23 mouse cellular contexts compared by ENCODE assay signal in genomic region chr1:38578339-38578738, GRCm38 (mm10).
DNase-seq lines count a peak whose midpoint lies in the region; ATAC-seq and TF ChIP-seq lines count a peak whose summit lies in the region.
"Had no signal": no experiment of that assay in that cellular context is flagged by ENCODE, and none has a peak within 500 bp of the region (broad histone marks: within the 10 kb centered on the region; RNA-seq: fewer than 3 reads in every experiment).

No protein-coding gene starts in this region.

- no peaks in the 10 kb centered on the region for H3K27me3 ChIP-seq in forebrain, embryonic 11.5 days (ENCODE audit: control insufficient read depth, insufficient read depth, low read length)
- no peaks in the 10 kb centered on the region for H3K27me3 ChIP-seq in forebrain, postnatal 0 days (ENCODE audit: insufficient read depth, low read length)
- H3K27me3 ChIP-seq in hindbrain, embryonic 15.5 days: no peaks in the 10 kb centered on the region
- H3K27me3 ChIP-seq in hindbrain, embryonic 16.5 days (replicated peaks; ENCODE audit: control insufficient read depth, insufficient read depth, low read length): no peaks in the 10 kb centered on the region
- no peaks in the 10 kb centered on the region for H3K27me3 ChIP-seq in midbrain, embryonic 15.5 days (replicated peaks)
- no peaks in the 10 kb centered on the region for H3K27me3 ChIP-seq in midbrain, postnatal 0 days (ENCODE audit: insufficient read depth, low read length)
- H3K27me3 ChIP-seq: heart, embryonic 12.5 days; kidney, embryonic 15.5 days; limb, embryonic 12.5 days had no signal

- no peaks in the 10 kb centered on the region for H3K9me3 ChIP-seq in forebrain, embryonic 11.5 days (ENCODE audit: control insufficient read depth, low read length)
- no peaks in the 10 kb centered on the region for H3K9me3 ChIP-seq in forebrain, postnatal 0 days (ENCODE audit: low read length)
- H3K9me3 ChIP-seq in hindbrain, embryonic 15.5 days: no peaks in the 10 kb centered on the region
- no peaks in the 10 kb centered on the region for H3K9me3 ChIP-seq in hindbrain, embryonic 16.5 days (ENCODE audit: control insufficient read depth, low read length)
- H3K9me3 ChIP-seq in midbrain, embryonic 15.5 days: no peaks in the 10 kb centered on the region
- no peaks in the 10 kb centered on the region for H3K9me3 ChIP-seq in midbrain, postnatal 0 days (ENCODE audit: low read length)
- H3K9me3 ChIP-seq: forebrain, embryonic 10.5 days; heart, embryonic 12.5 days; kidney, embryonic 15.5 days; limb, embryonic 12.5 days had no signal

- no peak overlapping the region for H3K27ac ChIP-seq in forebrain, embryonic 11.5 days (ENCODE audit: low read depth, low read length)
- no peak overlapping the region for H3K27ac ChIP-seq in forebrain, postnatal 0 days (ENCODE audit: low read depth, low read length)
- H3K27ac ChIP-seq in hindbrain, embryonic 15.5 days (replicated peaks): 0 out of 2 replicates have a peak overlapping the region, but pooled peaks have one; percentile 20
- H3K27ac ChIP-seq in hindbrain, embryonic 16.5 days (ENCODE audit: low read depth, low read length): no peak overlapping the region
- H3K27ac ChIP-seq in midbrain, embryonic 15.5 days: no peak overlapping the region
- no peak overlapping the region; the same call in 1 of the 2 replicates for H3K27ac ChIP-seq in midbrain, postnatal 0 days (ENCODE audit: low read depth, low read length)
- H3K27ac ChIP-seq: forebrain, embryonic 10.5 days; kidney, embryonic 15.5 days; limb, embryonic 12.5 days had no signal

- DNase-seq in forebrain, embryonic 11.5 days (ENCODE audit: low spot score): peak; percentile 18
- DNase-seq in forebrain, postnatal 0 days: no peak
- no peak for DNase-seq in midbrain, postnatal 0 days (ENCODE audit: low spot score)
- peak; percentile 27 for DNase-seq in lung, postnatal 36 days
- DNase-seq in cerebellum, postnatal 10 days: no peak
- DNase-seq: adrenal gland, postnatal 25 days; cerebellum, adult 8-10 months; gastrocnemius, postnatal 14 days; heart, adult 18-20 months; heart, postnatal 10 days; kidney, adult 11 months; kidney, postnatal 36 days; layer of hippocampus, postnatal 36 days; liver, postnatal 0 days; thymus, postnatal 36 days had no signal

- no peak for ATAC-seq in forebrain, embryonic 11.5 days (replicated peaks; ENCODE audit: low FRiP score)
- ATAC-seq in forebrain, postnatal 0 days: no peak
- no peak for ATAC-seq in hindbrain, embryonic 15.5 days (ENCODE audit: low FRiP score, low read depth)
- no peak; the same call in 1 of the 2 replicates for ATAC-seq in hindbrain, embryonic 16.5 days
- 0 out of 2 replicates have a peak, but pooled peaks have one; percentile 44 for ATAC-seq in midbrain, embryonic 15.5 days (replicated peaks)
- no peak for ATAC-seq in midbrain, postnatal 0 days (ENCODE audit: low FRiP score)
- ATAC-seq: liver, postnatal 0 days had no signal

- H3K4me3 ChIP-seq in forebrain, embryonic 11.5 days (ENCODE audit: low read depth, low read length): no peak overlapping the region
- H3K4me3 ChIP-seq in forebrain, postnatal 0 days (ENCODE audit: low read depth, low read length): no peak overlapping the region
- no peak overlapping the region for H3K4me3 ChIP-seq in hindbrain, embryonic 15.5 days
- no peak overlapping the region for H3K4me3 ChIP-seq in hindbrain, embryonic 16.5 days (ENCODE audit: low read length)
- H3K4me3 ChIP-seq in midbrain, embryonic 15.5 days: no peak overlapping the region
- no peak overlapping the region for H3K4me3 ChIP-seq in midbrain, postnatal 0 days (ENCODE audit: low read depth, low read length)
- H3K4me3 ChIP-seq: forebrain, embryonic 10.5 days; heart, embryonic 12.5 days; kidney, embryonic 15.5 days; limb, embryonic 12.5 days had no signal

- TF ChIP-seq CTCF in forebrain, postnatal 0 days (IDR thresholded peaks at IDR 0.05; ENCODE audit: low read depth): no peak
- TF ChIP-seq CTCF in midbrain, postnatal 0 days (IDR thresholded peaks at IDR 0.05): no peak

- 70% methylated on average over 5 of the region's 5 CpGs for WGBS in forebrain, embryonic 11.5 days
- 48% methylated on average over 5 of the region's 5 CpGs for WGBS in forebrain, postnatal 0 days
- WGBS in hindbrain, embryonic 15.5 days: 44% methylated on average over 5 of the region's 5 CpGs
- WGBS in hindbrain, embryonic 16.5 days: 47% methylated on average over 5 of the region's 5 CpGs
- 62% methylated on average over 5 of the region's 5 CpGs for WGBS in midbrain, embryonic 15.5 days
- WGBS in midbrain, postnatal 0 days: 69% methylated on average over 5 of the region's 5 CpGs

- no peaks in the 10 kb centered on the region for H3K36me3 ChIP-seq in forebrain, embryonic 11.5 days (ENCODE audit: control insufficient read depth, insufficient read depth, low read length)
- no peaks in the 10 kb centered on the region for H3K36me3 ChIP-seq in forebrain, postnatal 0 days (ENCODE audit: insufficient read depth)
- no peaks in the 10 kb centered on the region for H3K36me3 ChIP-seq in hindbrain, embryonic 15.5 days
- no peaks in the 10 kb centered on the region for H3K36me3 ChIP-seq in hindbrain, embryonic 16.5 days (ENCODE audit: control insufficient read depth, insufficient read depth, low read length)
- H3K36me3 ChIP-seq in midbrain, embryonic 15.5 days (replicated peaks): no peaks in the 10 kb centered on the region
- no peaks in the 10 kb centered on the region for H3K36me3 ChIP-seq in midbrain, postnatal 0 days (ENCODE audit: insufficient read depth, low read length)
- H3K36me3 ChIP-seq: heart, embryonic 12.5 days; kidney, embryonic 15.5 days had no signal

- H3K9ac ChIP-seq in forebrain, embryonic 11.5 days (ENCODE audit: low read length): no peak overlapping the region
- no peak overlapping the region for H3K9ac ChIP-seq in forebrain, postnatal 0 days
- no peak overlapping the region for H3K9ac ChIP-seq in hindbrain, embryonic 15.5 days
- no peak overlapping the region for H3K9ac ChIP-seq in hindbrain, embryonic 16.5 days (ENCODE audit: low read depth, low read length)
- H3K9ac ChIP-seq in midbrain, embryonic 15.5 days: no peak overlapping the region
- H3K9ac ChIP-seq in midbrain, postnatal 0 days (replicated peaks; ENCODE audit: low read length, poor library complexity, severe bottlenecking): no peak overlapping the region
- H3K9ac ChIP-seq: heart, embryonic 12.5 days; kidney, embryonic 15.5 days; limb, embryonic 12.5 days; liver, postnatal 0 days had no signal

- H3K4me1 ChIP-seq in forebrain, embryonic 11.5 days (replicated peaks; ENCODE audit: control insufficient read depth, insufficient read depth, low read length): no peaks in the 10 kb centered on the region
- H3K4me1 ChIP-seq in forebrain, postnatal 0 days (ENCODE audit: insufficient read depth): peaks cover 4% of the 10 kb centered on the region; the same call in 1 of the 2 replicates
- peaks cover 12% of the 10 kb centered on the region for H3K4me1 ChIP-seq in hindbrain, embryonic 15.5 days (replicated peaks)
- peaks cover 8% of the 10 kb centered on the region for H3K4me1 ChIP-seq in hindbrain, embryonic 16.5 days (ENCODE audit: control insufficient read depth, insufficient read depth, low read depth, low read length)
- peaks cover 7% of the 10 kb centered on the region for H3K4me1 ChIP-seq in midbrain, embryonic 15.5 days
- H3K4me1 ChIP-seq in midbrain, postnatal 0 days (ENCODE audit: insufficient read depth, low read length): 0 out of 2 replicates have a peak, but pooled peaks cover 2% of the 10 kb centered on the region
- H3K4me1 ChIP-seq: kidney, embryonic 15.5 days had no signal

- H3K4me2 ChIP-seq in forebrain, embryonic 11.5 days (ENCODE audit: low read depth, low read length, severe bottlenecking): no peak overlapping the region
- no peak overlapping the region for H3K4me2 ChIP-seq in forebrain, postnatal 0 days (ENCODE audit: low read depth)
- H3K4me2 ChIP-seq in hindbrain, embryonic 15.5 days: no peak overlapping the region
- H3K4me2 ChIP-seq in hindbrain, embryonic 16.5 days (ENCODE audit: low read length): no peak overlapping the region
- H3K4me2 ChIP-seq in midbrain, embryonic 15.5 days: no peak overlapping the region
- no peak overlapping the region for H3K4me2 ChIP-seq in midbrain, postnatal 0 days (ENCODE audit: low read depth, low read length, poor library complexity, severe bottlenecking)
- H3K4me2 ChIP-seq: heart, embryonic 12.5 days; kidney, embryonic 15.5 days; limb, embryonic 12.5 days; liver, embryonic 11.5 days had no signal

Comparison
In these comparisons a context has a peak if more than half of its experiments do, and no peak if none do; other contexts are left out.
1. DNase-seq: peak in forebrain, embryonic 11.5 days (single experiment) and lung, postnatal 36 days (single experiment); none in forebrain, postnatal 0 days (single experiment), midbrain, postnatal 0 days (single experiment) and cerebellum, postnatal 10 days (0 of 2).